ENCODE assay signal across 31 mouse cellular contexts in genomic region chr12:16130605-16131004, GRCm38 (mm10).
"Had no signal": no experiment of that assay in that cellular context is flagged by ENCODE, and none has a peak within 500 bp of the region (broad histone marks: within the 10 kb centered on the region; RNA-seq: fewer than 3 reads in every experiment).

No protein-coding gene starts in this region.

- H3K27ac ChIP-seq: limb, embryonic 10.5 days; limb, embryonic 12.5 days; limb, embryonic 13.5 days; limb, embryonic 15.5 days; liver, embryonic 12.5 days; liver, embryonic 13.5 days; liver, embryonic 14.5 days; liver, embryonic 15.5 days; lung, embryonic 15.5 days; macrophage; midbrain, embryonic 10.5 days; midbrain, embryonic 12.5 days; midbrain, embryonic 13.5 days; midbrain, embryonic 15.5 days; neural tube, embryonic 12.5 days had no signal

- H3K36me3 ChIP-seq: limb, embryonic 10.5 days; limb, embryonic 12.5 days; limb, embryonic 13.5 days; limb, embryonic 15.5 days; liver, embryonic 12.5 days; liver, embryonic 13.5 days; liver, embryonic 15.5 days; lung, embryonic 15.5 days; midbrain, embryonic 10.5 days; midbrain, embryonic 12.5 days; midbrain, embryonic 13.5 days; midbrain, embryonic 15.5 days; neural tube, embryonic 12.5 days had no signal

- H3K4me3 ChIP-seq: limb, embryonic 10.5 days; limb, embryonic 12.5 days; limb, embryonic 13.5 days; limb, embryonic 15.5 days; liver, embryonic 12.5 days; liver, embryonic 13.5 days; liver, embryonic 15.5 days; lung, embryonic 15.5 days; megakaryocyte, embryonic 14.5 days; midbrain, embryonic 10.5 days; midbrain, embryonic 12.5 days; midbrain, embryonic 13.5 days; midbrain, embryonic 15.5 days; myocyte; neural tube, embryonic 12.5 days had no signal

- H3K27me3 ChIP-seq: limb, embryonic 12.5 days; limb, embryonic 13.5 days; limb, embryonic 15.5 days; liver, embryonic 12.5 days; liver, embryonic 13.5 days; liver, embryonic 15.5 days; lung, embryonic 15.5 days; midbrain, embryonic 12.5 days; midbrain, embryonic 13.5 days; midbrain, embryonic 15.5 days; neural tube, embryonic 12.5 days had no signal

- ATAC-seq: liver, embryonic 12.5 days; liver, postnatal 0 days; lung, postnatal 0 days; midbrain, embryonic 13.5 days; midbrain, embryonic 15.5 days had no signal

- H3K9me3 ChIP-seq: limb, embryonic 10.5 days; limb, embryonic 12.5 days; limb, embryonic 13.5 days; limb, embryonic 15.5 days; liver, embryonic 12.5 days; liver, embryonic 13.5 days; liver, embryonic 15.5 days; lung, embryonic 15.5 days; megakaryocyte, embryonic 14.5 days; midbrain, embryonic 10.5 days; midbrain, embryonic 12.5 days; midbrain, embryonic 13.5 days; midbrain, embryonic 15.5 days; neural tube, embryonic 12.5 days had no signal

- H3K9ac ChIP-seq: limb, embryonic 12.5 days; limb, embryonic 13.5 days; limb, embryonic 15.5 days; liver, embryonic 12.5 days; liver, embryonic 13.5 days; liver, embryonic 14.5 days; liver, embryonic 15.5 days; liver, postnatal 0 days; lung, embryonic 14.5 days; lung, embryonic 15.5 days; midbrain, embryonic 12.5 days; midbrain, embryonic 13.5 days; midbrain, embryonic 15.5 days; neural tube, embryonic 12.5 days had no signal

- H3K4me2 ChIP-seq: limb, embryonic 12.5 days; limb, embryonic 13.5 days; limb, embryonic 15.5 days; liver, embryonic 11.5 days; liver, embryonic 12.5 days; liver, embryonic 13.5 days; liver, embryonic 15.5 days; lung, embryonic 14.5 days; lung, embryonic 15.5 days; midbrain, embryonic 11.5 days; midbrain, embryonic 12.5 days; midbrain, embryonic 13.5 days; midbrain, embryonic 15.5 days; neural tube, embryonic 12.5 days had no signal

- H3K4me1 ChIP-seq: limb, embryonic 10.5 days; limb, embryonic 12.5 days; limb, embryonic 13.5 days; limb, embryonic 15.5 days; liver, embryonic 15.5 days; lung, embryonic 15.5 days; midbrain, embryonic 12.5 days; midbrain, embryonic 13.5 days; midbrain, embryonic 15.5 days; neural tube, embryonic 12.5 days had no signal

- DNase-seq: left cerebral cortex, postnatal 4 days; liver; liver, embryonic 13.5 days; liver, postnatal 0 days; lung, adult 18-20 months; lung, adult 2 months; lung, embryonic 14.5 days; lung, postnatal 10 days; lung, postnatal 14 days; lung, postnatal 36 days; lung, postnatal 4 days; midbrain, embryonic 14.5 days had no signal
